Mouse (Mus musculus) right cerebral cortex, postnatal 25 days (tissue): ENCODE data around the gene Dnajc10.

ENCODE experiments used
- DNase-seq: peaks from one replicate; pipeline ENCODE4 v3.0.0; 2022

Dnajc10 gene

GRCm38 (mm10) chr2:80315242-80316161, at the start of gene Dnajc10:
Gene Dnajc10, plus strand, starts transcription at chr2:80315466.
- peak; percentile 93 for DNase-seq

GRCm38 (mm10) chr2:80266894-80267293, 48.4 kb upstream of the Dnajc10 start:
- peak; percentile 71 for DNase-seq

DNA sequence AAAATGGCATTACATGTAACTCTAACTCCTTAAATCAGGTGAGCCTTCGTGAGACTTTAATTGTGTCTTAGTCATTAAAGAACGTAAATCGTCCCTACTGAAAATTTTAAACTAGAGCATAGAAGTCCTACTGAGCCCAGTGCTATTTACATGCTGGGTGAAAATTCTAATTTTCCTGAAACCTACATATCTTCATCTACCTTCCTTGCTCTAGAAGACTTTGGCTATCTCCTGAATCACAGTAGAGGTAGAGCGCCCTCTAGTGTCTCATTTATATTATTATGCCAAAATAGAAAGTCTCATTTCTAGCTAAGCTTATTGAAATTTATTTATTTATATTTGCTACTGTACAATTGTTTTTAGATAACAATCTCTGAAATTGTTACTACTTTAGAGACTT, 47.2 kb upstream of the Dnajc10 start:
- no peak for DNase-seq

GRCm38 (mm10) chr2:80271431-80271830, 43.8 kb upstream of the Dnajc10 start:
- no peak for DNase-seq

DNA sequence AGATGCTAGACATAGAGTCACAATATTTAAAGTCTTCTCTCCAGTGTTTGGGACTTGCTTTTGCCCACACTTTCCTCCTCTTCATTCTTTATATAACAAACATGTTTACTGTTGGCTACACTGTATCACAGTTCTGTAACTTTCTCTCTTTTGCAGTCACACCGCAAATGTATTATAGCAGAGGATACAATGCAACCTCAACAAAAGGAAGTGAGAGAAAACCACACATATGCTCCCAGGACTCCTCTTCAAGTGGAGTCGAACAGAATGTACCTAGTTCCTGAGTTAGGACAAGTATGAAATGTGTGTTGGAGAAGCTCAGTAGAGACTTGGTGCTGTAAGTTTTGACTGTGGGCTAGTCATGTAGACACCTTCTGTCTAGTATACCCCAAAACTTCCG, 42.2 kb upstream of the Dnajc10 start:
- no peak for DNase-seq

GRCm38 (mm10) chr2:80273763-80274162, 41.5 kb upstream of the Dnajc10 start:
- no peak for DNase-seq

GRCm38 (mm10) chr2:80275136-80275535, 40.1 kb upstream of the Dnajc10 start:
- peak; percentile 8 for DNase-seq

- no peak for DNase-seq
These were observed 33.1 kb upstream of the Dnajc10 start for GRCm38 (mm10) chr2:80282214-80282613.

DNA sequence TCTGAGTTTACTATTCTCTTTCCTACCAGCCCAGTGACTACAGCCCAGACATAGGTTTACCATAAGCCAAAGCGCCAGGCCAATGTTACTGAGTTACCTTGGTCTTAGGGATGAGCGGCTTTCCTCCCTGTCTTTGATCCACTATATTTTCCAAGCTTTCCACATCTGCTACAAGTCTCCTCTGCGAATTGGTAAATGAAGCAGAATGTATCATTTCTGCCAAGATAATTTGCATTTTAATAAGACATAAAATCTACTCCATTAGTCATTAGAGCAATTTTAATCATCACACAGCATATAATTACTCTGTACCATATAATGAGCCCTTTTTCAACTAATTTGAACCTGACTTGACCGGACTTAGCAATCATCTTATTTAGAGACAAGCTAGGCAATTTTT, 28.9 kb upstream of the Dnajc10 start:
- DNase-seq = no peak

DNA sequence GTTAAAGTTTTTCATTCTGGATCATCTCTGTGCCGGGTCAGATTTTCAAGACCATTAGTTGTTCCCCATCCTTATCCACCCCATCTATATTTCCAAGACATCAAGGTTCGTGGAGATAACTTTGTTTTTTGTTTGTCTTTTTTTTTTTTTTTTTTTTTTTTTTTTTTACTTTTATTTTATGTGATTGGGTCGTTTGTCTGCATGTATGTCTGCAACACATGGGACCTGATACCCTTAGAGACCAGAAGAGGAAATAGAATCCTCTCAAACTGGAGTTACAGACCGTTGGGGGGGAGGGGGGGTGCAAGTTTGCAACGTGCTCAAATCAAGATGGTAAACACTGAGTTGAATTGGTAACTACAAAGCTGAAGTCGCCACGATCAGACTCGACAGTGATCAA, 23.1 kb upstream of the Dnajc10 start, which contains the start of gene Prdx6b:
Gene Prdx6b (plus strand): TSS at position 301 of the 400 bp plus-strand sequence.
- DNase-seq = no peak

GRCm38 (mm10) chr2:80298334-80298733, 16.9 kb upstream of the Dnajc10 start:
- DNase-seq = no peak

DNA sequence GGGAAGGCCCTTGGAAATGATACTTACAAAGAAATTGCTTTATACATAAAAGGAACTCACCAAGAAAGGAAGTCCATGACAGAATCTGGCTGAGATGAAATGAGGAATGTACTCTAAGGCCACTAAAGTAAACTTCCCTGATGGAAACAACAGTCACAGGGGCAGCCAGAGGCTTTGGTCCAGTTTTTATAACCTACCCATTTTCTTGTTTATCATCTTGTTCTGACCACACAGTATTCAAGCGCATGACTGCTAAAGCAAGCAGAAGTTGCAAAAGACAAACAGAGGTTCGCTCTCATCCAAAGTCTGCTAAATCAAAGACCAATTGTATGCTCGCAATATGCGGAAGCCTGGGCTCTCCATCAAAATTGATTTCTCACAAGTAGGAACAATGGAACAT, 14.5 kb upstream of the Dnajc10 start:
- no peak for DNase-seq

DNA sequence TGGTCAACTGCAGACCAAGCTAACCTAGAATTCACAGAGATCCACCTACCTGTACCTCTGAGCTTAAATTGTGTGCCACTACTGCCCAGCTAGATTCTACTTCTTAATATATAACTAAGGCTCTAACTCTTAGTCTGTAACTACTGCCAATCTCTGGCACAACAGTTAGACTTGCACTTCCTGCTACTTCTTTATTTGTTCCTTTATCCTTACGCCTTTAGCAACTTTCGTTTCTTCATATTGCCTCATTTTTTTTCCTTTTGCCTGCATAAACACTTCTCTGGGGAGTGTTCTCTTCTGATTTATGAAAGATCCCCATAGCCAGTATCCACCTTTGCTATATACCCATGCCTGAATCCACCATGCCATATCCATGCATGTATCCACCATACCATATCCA, 11.3 kb upstream of the Dnajc10 start:
- DNase-seq = no peak

- DNase-seq = no peak
These were observed 7.6 kb upstream of the Dnajc10 start for GRCm38 (mm10) chr2:80307701-80308100.

DNA sequence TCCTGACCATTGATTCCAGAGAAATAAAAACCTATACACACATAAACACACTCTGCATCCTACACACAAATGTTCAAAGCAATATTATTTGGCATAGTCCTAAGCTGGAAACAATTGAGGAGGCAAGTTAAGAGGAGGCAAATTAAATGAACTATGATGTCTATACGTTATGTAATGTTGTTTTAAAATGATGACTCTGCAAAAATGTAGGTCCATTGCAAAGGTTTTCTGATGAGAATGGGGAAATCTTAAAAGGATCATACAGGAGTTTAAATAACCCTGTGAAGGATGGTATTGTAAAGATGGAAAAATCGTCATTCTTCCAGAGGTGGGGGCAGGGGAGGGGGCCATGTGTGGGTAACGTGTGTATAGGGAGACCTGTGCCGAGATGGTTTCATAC, 5.5 kb upstream of the Dnajc10 start:
- no peak for DNase-seq

DNA sequence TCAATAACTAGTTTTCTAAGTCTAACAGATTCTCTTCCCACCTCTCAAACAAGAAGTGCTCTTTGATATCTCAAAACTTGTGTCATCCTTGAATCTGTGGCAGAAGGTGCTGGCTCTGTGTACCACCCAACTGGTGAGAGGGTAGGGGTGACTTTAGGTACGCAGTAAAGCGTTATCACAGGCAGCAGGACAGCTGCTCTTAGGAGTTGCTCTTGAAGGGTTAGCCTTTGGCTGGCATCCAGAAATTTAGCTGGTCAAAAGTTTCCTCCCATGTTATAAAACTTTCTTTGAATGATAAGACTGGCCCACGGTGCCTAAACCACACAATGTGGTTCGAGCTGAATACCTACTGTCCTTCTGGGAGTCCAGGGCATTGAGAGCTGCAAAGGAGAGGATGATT, 4.5 kb upstream of the Dnajc10 start:
- DNase-seq = no peak

DNA sequence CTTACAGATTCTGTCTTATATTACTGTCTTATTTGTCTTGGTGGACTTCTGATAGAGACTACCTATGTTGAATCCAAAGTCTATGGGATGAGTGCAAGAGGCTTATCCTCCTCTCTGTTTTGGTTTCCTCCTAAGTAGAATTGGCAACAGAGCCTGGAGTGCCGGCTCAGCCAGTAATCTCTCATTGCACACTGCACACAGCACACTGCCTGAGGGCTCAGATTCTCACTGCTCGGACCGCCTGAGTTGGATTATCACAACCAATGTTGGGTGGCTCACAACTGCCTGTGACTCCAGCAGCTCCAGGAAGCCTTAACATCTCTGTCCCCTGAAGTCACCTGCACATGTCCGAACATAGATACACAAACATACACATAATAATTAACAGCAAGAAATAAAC, 3.9 kb upstream of the Dnajc10 start:
- DNase-seq = no peak

DNA sequence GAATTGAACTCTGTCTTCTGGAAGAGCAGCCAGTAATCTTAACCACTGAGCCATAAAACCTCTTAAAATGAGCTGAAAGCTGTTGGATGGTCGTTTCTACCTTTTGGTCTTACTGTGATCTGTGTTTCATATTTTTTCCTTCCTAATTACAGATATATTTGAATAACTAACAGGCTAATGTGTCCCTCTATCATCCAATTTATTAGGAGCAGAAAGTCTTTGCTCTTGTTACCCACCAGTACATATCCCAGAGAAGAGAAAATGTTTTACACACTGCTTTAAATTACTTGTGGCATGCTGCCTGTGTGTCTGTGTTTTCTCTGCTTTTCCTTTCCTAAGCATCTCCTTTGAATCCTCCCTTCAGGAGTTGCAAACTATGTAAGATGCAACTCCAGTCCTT, 1.1 kb upstream of the Dnajc10 start:
- no peak for DNase-seq

- DNase-seq = no peak
These were observed 418 bp upstream of the Dnajc10 start for GRCm38 (mm10) chr2:80314854-80315241.

GRCm38 (mm10) chr2:80322878-80323277, 7.6 kb downstream of the Dnajc10 start:
- no peak for DNase-seq

- no peak for DNase-seq
These were observed 10.5 kb downstream of the Dnajc10 start for GRCm38 (mm10) chr2:80325779-80326178.

DNA sequence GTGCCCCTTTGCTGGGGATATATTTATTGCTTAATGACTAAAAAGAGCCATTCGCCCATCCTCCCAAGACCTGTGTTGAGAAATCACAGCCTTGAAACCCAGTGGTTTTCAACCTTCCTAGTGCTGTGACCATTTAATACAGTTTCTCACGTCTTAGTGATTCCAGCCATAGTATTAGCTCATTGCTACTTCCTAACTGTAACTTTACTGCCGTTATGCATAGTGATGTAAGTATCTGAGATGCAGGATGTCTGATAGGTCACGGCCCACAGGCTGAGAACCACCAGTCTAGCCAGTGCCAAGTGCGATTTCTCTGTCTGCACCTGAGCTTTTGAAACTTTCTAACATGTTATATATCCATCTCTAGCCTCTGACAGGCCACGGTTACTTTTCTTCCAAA, 12.0 kb downstream of the Dnajc10 start:
- DNase-seq = no peak

GRCm38 (mm10) chr2:80328961-80329653, 13.8 kb downstream of the Dnajc10 start:
- DNase-seq = no peak

DNA sequence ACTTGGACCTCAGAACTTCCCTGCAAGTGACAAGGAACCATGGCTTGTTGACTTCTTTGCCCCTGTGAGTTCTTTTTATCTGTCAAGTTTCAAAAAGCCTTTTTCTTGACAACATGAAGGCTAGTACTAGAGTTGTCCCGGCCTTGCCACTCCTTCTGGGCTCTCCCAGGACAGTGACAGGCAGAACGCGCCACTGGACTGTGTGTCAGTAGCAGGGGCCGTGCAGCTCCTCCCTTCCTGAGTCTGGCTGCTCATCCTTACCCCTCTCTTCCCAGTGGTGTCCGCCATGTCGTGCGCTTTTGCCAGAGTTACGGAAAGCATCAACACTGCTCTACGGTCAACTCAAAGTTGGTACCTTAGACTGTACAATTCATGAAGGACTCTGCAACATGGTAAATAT, 25.3 kb downstream of the Dnajc10 start:
- DNase-seq = no peak
